ENCODE assay signal across 8 mouse cellular contexts in the genomic region with DNA sequence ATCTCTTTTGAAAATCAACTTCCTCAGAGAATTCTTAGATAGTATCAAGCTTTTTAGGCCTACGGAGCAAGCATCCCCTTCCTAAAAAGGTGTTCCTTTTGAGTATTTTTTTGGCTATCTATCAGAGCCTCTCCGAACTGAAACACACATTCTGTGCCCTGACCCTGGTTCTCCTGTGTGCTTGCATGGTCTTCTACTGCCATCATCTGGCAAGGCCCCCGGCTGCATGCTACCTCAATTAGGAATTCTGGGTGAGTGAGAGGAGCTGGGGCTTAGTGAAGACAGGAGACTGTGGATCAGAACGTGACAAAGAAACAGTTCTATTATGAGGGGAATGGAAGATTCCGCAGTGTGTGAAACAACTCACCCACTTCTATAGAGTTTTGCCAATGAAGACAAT. TPM values are rescaled to one million over a fixed set of nuclear protein-coding genes. Genes with fewer than 3 reads are reported as not detected.
DNase-seq lines count a peak whose midpoint lies in the region; ATAC-seq and TF ChIP-seq lines count a peak whose summit lies in the region.

No protein-coding gene starts in this region.

- no peak for ATAC-seq in liver, embryonic 11.5 days (replicated peaks; ENCODE audit: low FRiP score)
- ATAC-seq in common myeloid progenitor, adult 5-6 weeks (replicated peaks; ENCODE audit: low read depth, poor library complexity, severe bottlenecking) = peak; percentile 68; the same call in 1 of the 2 replicates
- peak; percentile 69; the same call in 1 of the 2 replicates for ATAC-seq in hindbrain, embryonic 14.5 days (ENCODE audit: low FRiP score)
- peak; percentile 65; the same call in 1 of the 2 replicates for ATAC-seq in lung, embryonic 14.5 days (ENCODE audit: insufficient read depth)

- TF ChIP-seq CTCF in lung, embryonic 14.5 days (IDR thresholded peaks at IDR 0.05; ENCODE audit: low read depth) = peak; percentile 86

- no peak overlapping the region for H3K27ac ChIP-seq in liver, embryonic 11.5 days (ENCODE audit: low read depth, low read length)
- no peak overlapping the region for H3K27ac ChIP-seq in hindbrain, embryonic 14.5 days
- H3K27ac ChIP-seq in lung, embryonic 14.5 days (ENCODE audit: low read depth) = no peak overlapping the region

- H3K27me3 ChIP-seq in liver, embryonic 11.5 days (replicated peaks; ENCODE audit: control insufficient read depth, insufficient read depth, low read length) = no peaks in the 10 kb centered on the region
- no peaks in the 10 kb centered on the region for H3K27me3 ChIP-seq in hindbrain, embryonic 14.5 days (ENCODE audit: control insufficient read depth, insufficient read depth, low read length)
- H3K27me3 ChIP-seq in lung, embryonic 14.5 days (ENCODE audit: insufficient read depth, low read length) = no peaks in the 10 kb centered on the region

- H3K4me2 ChIP-seq in liver, embryonic 11.5 days = no peak overlapping the region
- no peak overlapping the region for H3K4me2 ChIP-seq in hindbrain, embryonic 14.5 days (replicated peaks)
- no peak overlapping the region for H3K4me2 ChIP-seq in lung, embryonic 14.5 days

- H3K4me1 ChIP-seq in liver, embryonic 11.5 days (replicated peaks; ENCODE audit: control insufficient read depth, insufficient read depth, low read length) = no peaks in the 10 kb centered on the region
- no peaks in the 10 kb centered on the region for H3K4me1 ChIP-seq in hindbrain, embryonic 14.5 days (replicated peaks; ENCODE audit: control insufficient read depth, insufficient read depth, low read length)
- no peaks in the 10 kb centered on the region for H3K4me1 ChIP-seq in lung, embryonic 14.5 days (ENCODE audit: insufficient read depth)

- no peak overlapping the region for H3K9ac ChIP-seq in liver, embryonic 11.5 days (ENCODE audit: low read depth, low read length)
- H3K9ac ChIP-seq in hindbrain, embryonic 14.5 days = no peak overlapping the region
- no peak overlapping the region for H3K9ac ChIP-seq in lung, embryonic 14.5 days

- WGBS in liver, embryonic 11.5 days = 31% methylated on average over 5 of the region's 5 CpGs
- 23% methylated on average over 5 of the region's 5 CpGs for WGBS in hindbrain, embryonic 14.5 days
- 24% methylated on average over 5 of the region's 5 CpGs for WGBS in lung, embryonic 14.5 days

- no peaks in the 10 kb centered on the region for H3K36me3 ChIP-seq in liver, embryonic 11.5 days (ENCODE audit: control insufficient read depth, insufficient read depth, low read length)
- H3K36me3 ChIP-seq in hindbrain, embryonic 14.5 days (replicated peaks; ENCODE audit: control insufficient read depth, insufficient read depth) = no peaks in the 10 kb centered on the region
- no peaks in the 10 kb centered on the region for H3K36me3 ChIP-seq in lung, embryonic 14.5 days (ENCODE audit: insufficient read depth)

- no peak overlapping the region for H3K4me3 ChIP-seq in liver, embryonic 11.5 days (ENCODE audit: low read depth, low read length)
- H3K4me3 ChIP-seq in hindbrain, embryonic 14.5 days (replicated peaks; ENCODE audit: low read length) = no peak overlapping the region
- no peak overlapping the region for H3K4me3 ChIP-seq in lung, embryonic 14.5 days (ENCODE audit: low read depth, low read length)

- peak; percentile 20 for DNase-seq in adrenal gland, adult 2 months
- DNase-seq in adrenal gland, postnatal 4 days (ENCODE audit: low spot score in 2 of 2) = no peak
- DNase-seq in liver = peak; percentile 31
- DNase-seq in liver, embryonic 11.5 days (ENCODE audit: low spot score) = no peak
- DNase-seq in hindbrain, embryonic 14.5 days (ENCODE audit: low spot score) = peak; percentile 77
- DNase-seq in lung, embryonic 14.5 days = peak; percentile 80
- peak; percentile 42 for DNase-seq in right cerebral cortex, postnatal 4 days

- H3K9me3 ChIP-seq in liver, embryonic 11.5 days (ENCODE audit: control insufficient read depth, low read length) = no peaks in the 10 kb centered on the region
- no peaks in the 10 kb centered on the region for H3K9me3 ChIP-seq in hindbrain, embryonic 14.5 days (ENCODE audit: control insufficient read depth, low read length)
- no peaks in the 10 kb centered on the region for H3K9me3 ChIP-seq in lung, embryonic 14.5 days (ENCODE audit: low read depth, low read length)

RNA-seq across cellular contexts. Expression of a gene that starts 24.7 kb away (rescaled TPM):
- not detected for total RNA-seq in adrenal gland, adult 2 months (2021)
- not detected in 2 replicates for polyA plus RNA-seq in adrenal gland, adult 2 months (2012; rRNA removed)
- not detected for total RNA-seq in adrenal gland, postnatal 4 days (2021)
- not detected in 2 replicates for polyA plus RNA-seq in liver, embryonic 11.5 days (2014; fragmentation: Nextera tagmentation; extraction: Ambion mirVana)
- not detected in 2 replicates for total RNA-seq in common myeloid progenitor, adult 5-6 weeks (2017)
- not detected in 2 replicates for polyA plus RNA-seq in hindbrain, embryonic 14.5 days (2014; fragmentation: Nextera tagmentation; extraction: Ambion mirVana)
- polyA plus RNA-seq in lung, embryonic 14.5 days (2014; fragmentation: Nextera tagmentation; extraction: Ambion mirVana) = not detected in 2 replicates

Comparison
In these comparisons a context has a peak if more than half of its experiments do, and no peak if none do; other contexts are left out.
1. DNase-seq: peak in adrenal gland, adult 2 months (single experiment), liver (single experiment), hindbrain, embryonic 14.5 days (single experiment), lung, embryonic 14.5 days (single experiment) and right cerebral cortex, postnatal 4 days (single experiment); none in adrenal gland, postnatal 4 days (0 of 2) and liver, embryonic 11.5 days (single experiment).